Mouse (Mus musculus) ES-E14 (cell line): ENCODE results near the gene Cd177.

ENCODE experiments used
- HCFC1 ChIP-seq: IDR thresholded peaks from 2 replicates; pipeline ENCODE4 v1.6.1; 2012; ENCODE audit warnings: low read length, inconsistent platforms, borderline replicate concordance; ENCODE audit not compliant: insufficient read depth
- ZC3H11A ChIP-seq: IDR thresholded peaks from 2 replicates; pipeline ENCODE4 v1.6.1; 2012; ENCODE audit warnings: low read depth, mild to moderate bottlenecking, inconsistent platforms, low read length, borderline replicate concordance
- ZNF384 ChIP-seq: IDR thresholded peaks from 2 replicates; pipeline ENCODE4 v1.6.1; 2012; ENCODE audit warnings: low read depth, low read length, inconsistent platforms

DNA sequence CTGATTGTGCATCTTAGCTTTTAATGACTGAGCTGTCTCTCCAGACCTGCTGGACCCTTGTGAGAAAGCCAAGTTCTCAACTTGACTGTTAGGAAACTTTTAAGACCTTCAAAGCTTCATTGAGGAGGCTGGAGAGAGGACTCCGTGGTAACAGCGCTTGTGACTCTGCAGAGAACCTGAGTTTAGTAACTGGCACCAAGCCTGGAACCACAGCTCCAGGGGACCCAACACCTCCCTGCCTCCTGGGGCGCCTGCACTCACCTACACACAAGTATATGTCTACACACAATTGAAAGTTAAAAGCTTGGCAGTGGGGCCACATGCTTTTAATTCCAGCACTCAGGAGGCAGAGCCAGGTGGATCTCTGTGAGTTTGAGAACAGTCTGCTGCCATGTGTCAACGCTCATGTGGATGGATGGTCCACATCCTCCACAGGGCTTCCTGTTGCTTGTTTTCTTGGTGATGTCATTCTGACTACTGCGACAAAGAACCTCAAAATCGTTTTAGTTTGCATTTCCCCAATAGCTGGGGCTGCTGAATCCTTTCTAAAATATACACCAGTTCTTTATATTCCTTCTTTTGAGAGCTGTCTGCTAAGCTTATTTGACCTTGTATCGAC lies 42.1 kb upstream of the Cd177 start:
- no peak for TF ChIP-seq HCFC1
- TF ChIP-seq ZC3H11A = no peak
- TF ChIP-seq ZNF384 = no peak
